Mouse (Mus musculus): ENCODE measurements around the gene Orm2. TPM values are rescaled to one million over a fixed set of nuclear protein-coding genes. Genes with fewer than 3 reads are reported as not detected.

Gene Orm2
- polyA plus RNA-seq (2012; rRNA removed; ENCODE audit: low replicate concordance), result 1.8 and 3.4 TPM in 2 replicates

GRCm38 (mm10) chr4:63362150-63362549 is at the start of gene Orm2:
Gene Orm2 (plus strand): TSS chr4:63362449.

GRCm38 (mm10) chr4:63344295-63344694 is 18.0 kb upstream of the Orm2 start, which contains the start of gene Orm1:
Gene Orm1 (plus strand): TSS chr4:63344560.

GRCm38 (mm10) chr4:63355877-63356665 is 6.2 kb upstream of the Orm2 start, which contains the start of gene Orm3:
Gene Orm3 (plus strand): TSS chr4:63356162.

GRCm38 (mm10) chr4:63403040-63403959 is 41.1 kb downstream of the Orm2 start, which contains the start of gene Akna:
Gene Akna (minus strand): TSS chr4:63403354.

Other genes starting within 250 kb of the Orm2 start
- 4.5 TPM in 1 of 2 replicates, not detected in the other for gene Ambp, start 207.7 kb upstream of the Orm2 start, polyA plus RNA-seq (2012; rRNA removed; ENCODE audit: low replicate concordance)
- gene Kif12, start 190.3 kb upstream of the Orm2 start, polyA plus RNA-seq (2012; rRNA removed; ENCODE audit: low replicate concordance), result 0.10 TPM in 1 of 2 replicates, not detected in the other
- gene Col27a1, start 148.4 kb upstream of the Orm2 start, polyA plus RNA-seq (2012; rRNA removed; ENCODE audit: low replicate concordance), result 10.4 and 15.2 TPM in 2 replicates
- 70.7 and 145 TPM in 2 replicates for gene Orm1, start 17.9 kb upstream of the Orm2 start, polyA plus RNA-seq (2012; rRNA removed; ENCODE audit: low replicate concordance)
- 0.50 and 2.1 TPM in 2 replicates for gene Orm3, start 6.3 kb upstream of the Orm2 start, polyA plus RNA-seq (2012; rRNA removed; ENCODE audit: low replicate concordance)
- gene Akna, start 40.9 kb downstream of the Orm2 start, polyA plus RNA-seq (2012; rRNA removed; ENCODE audit: low replicate concordance), result 22.6 and 62.0 TPM in 2 replicates
- gene Whrn, start 133.5 kb downstream of the Orm2 start, polyA plus RNA-seq (2012; rRNA removed; ENCODE audit: low replicate concordance), result 5.8 and 15.2 TPM in 2 replicates
- gene Atp6v1g1, start 182.3 kb downstream of the Orm2 start, polyA plus RNA-seq (2012; rRNA removed; ENCODE audit: low replicate concordance), result 26.9 and 32.4 TPM in 2 replicates
- gene Tmem268, start 196.3 kb downstream of the Orm2 start, polyA plus RNA-seq (2012; rRNA removed; ENCODE audit: low replicate concordance), result 13.6 and 17.9 TPM in 2 replicates
- not detected in 2 replicates for gene Gm11213, start 242.8 kb downstream of the Orm2 start, polyA plus RNA-seq (2012; rRNA removed; ENCODE audit: low replicate concordance)